Mouse (Mus musculus) layer of hippocampus, adult 8-10 months (tissue): ENCODE results near the gene Adsl. TPM values are rescaled to one million over a fixed set of nuclear protein-coding genes. Genes with fewer than 3 reads are reported as not detected.
A peak's percentile ranks its signal among the peaks of the same experiment; 100 is the strongest.

Source experiments
- DNase-seq, 2 experiments: peaks; one replicate each; pipeline ENCODE4 v3.0.0; 2022; ENCODE audit warnings: low spot score in 2 of 2
- total RNA-seq, 4 experiments: library from RNA; stranded (reverse); gene quantifications; 2 replicates each; pipeline ENCODE4 v1.2.4; 2022

The Adsl gene
- total RNA-seq, 4 experiments from 2014 or later = 24.8 to 31.2 (median 28.4) TPM

DNA sequence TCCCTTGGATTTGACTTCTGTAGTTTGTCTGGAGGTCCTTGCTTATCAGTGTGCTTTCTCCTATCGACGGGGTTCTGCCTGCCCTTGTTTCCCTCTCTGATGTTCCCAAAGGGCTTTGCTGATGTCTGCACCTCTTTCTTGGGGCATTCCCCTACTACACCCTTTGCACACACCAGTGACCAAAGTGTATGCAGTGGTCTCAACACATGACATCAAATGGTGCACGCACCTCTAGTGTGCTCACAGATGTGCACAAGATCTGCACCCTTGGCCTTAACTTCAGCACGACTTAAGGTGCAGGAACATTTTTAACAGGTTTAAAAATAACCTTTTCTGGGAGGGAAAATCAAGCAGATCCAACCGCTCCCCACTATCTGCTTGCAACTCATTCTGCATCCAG is 8.9 kb upstream of the Adsl start:
- DNase-seq = no peak

DNA sequence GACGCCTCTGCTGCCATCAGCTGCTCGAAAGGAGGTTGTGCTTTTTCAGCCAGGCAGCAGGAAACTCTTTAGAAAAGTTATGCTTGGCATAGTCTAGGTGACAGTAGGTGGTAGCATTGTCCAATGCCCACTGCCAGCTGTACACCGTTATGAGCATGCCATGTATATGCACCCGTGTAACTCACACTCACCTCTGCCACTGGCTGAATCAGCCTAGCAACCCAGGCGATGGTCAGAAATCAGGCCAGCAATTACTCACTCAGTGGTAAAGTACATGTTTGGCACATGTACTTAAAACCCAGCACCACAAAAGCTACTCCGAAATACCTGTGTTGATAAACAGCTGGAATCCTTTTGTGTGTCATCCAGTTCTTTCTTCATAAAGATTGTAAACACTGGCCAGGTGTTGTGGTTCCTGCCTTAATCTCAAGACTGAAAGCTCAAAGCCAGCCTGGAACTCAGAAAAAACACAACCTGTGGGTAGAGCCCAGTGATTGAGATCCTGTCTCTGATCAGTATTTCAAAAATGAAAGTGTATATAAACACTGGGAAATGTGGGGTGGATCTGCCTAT is 6.7 kb upstream of the Adsl start:
- no peak for DNase-seq

- no peak for DNase-seq
Measured at GRCm38 (mm10) chr15:80945851-80946250, 2.4 kb upstream of the Adsl start.

GRCm38 (mm10) chr15:80949431-80949830 is 1.1 kb downstream of the Adsl start:
- no peak for DNase-seq

- DNase-seq = no peak
Measured at GRCm38 (mm10) chr15:80950055-80950454, 1.8 kb downstream of the Adsl start.

GRCm38 (mm10) chr15:80953971-80954370 is 5.7 kb downstream of the Adsl start:
- DNase-seq = no peak

- DNase-seq = no peak
Measured at GRCm38 (mm10) chr15:80954861-80955260, 6.6 kb downstream of the Adsl start.

GRCm38 (mm10) chr15:80955836-80956438 is 7.6 kb downstream of the Adsl start:
- no peak for DNase-seq

- no peak for DNase-seq
Measured at GRCm38 (mm10) chr15:80969371-80969770, 21.1 kb downstream of the Adsl start.

GRCm38 (mm10) chr15:80974311-80974710 is 26.0 kb downstream of the Adsl start:
- no peak for DNase-seq

GRCm38 (mm10) chr15:80975666-80976065 is 27.4 kb downstream of the Adsl start:
- DNase-seq = no peak

DNA sequence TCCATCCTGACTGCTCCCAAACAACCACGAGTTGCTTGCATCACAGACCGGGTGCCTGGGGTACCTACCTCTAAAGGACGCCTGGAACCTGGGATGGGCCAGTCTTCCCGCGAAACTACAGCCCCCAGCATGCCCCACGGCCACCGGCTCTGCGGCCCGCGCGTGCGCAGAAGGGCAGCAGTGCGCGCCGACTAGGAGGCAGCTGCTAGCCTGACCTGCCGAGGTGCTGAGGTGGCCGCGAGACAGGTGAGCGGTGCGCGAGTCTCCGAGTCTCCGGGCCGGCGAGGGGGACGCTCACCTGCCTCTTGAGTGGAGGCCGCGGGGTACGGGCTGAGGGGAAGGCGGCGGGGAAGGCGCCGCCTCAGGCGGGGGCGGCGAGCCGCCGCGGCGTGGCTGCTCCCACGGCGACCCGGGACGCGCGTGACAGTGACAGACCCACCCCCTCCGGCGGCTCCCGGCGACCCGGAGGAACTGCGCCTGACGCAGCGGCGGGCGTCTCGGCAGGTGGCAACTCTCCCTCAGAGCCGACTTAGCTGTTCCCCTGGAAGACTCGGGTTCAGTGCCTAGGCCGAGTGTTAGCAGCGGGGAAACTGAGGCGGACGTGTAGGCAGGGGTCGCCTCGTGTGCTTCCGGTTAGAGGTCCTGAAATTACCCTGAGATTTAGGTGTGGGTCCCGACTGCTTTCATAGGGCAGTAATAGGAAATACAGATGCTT is 29.5 kb downstream of the Adsl start, which contains the start of gene Sgsm3:
Sgsm3 (plus strand) TSS at position 146 of the 715 bp plus-strand sequence.
- peak; percentile 76 to 85 for DNase-seq

GRCm38 (mm10) chr15:80979611-80980010 is 31.3 kb downstream of the Adsl start:
- DNase-seq = no peak

DNA sequence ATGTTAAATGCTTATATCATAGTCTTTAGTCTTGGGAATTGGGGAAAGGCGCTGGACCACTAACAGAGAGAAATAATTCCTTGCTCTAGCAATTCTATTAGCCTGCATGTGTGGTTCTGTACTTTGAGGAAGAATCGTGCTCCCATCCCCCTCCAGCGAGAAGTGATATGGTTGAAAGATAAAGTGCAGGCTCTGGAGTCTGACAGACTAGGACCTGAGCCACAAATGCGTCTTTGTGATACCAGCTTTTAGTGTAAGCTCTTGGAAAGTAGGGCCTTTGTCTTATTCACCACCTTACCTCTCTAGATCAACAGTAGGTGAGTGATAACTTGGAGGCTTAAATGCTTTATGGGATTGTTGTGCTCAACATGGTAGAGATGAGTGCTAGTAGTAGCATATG is 32.9 kb downstream of the Adsl start:
- DNase-seq = no peak

GRCm38 (mm10) chr15:80983264-80983663 is 35.0 kb downstream of the Adsl start:
- no peak for DNase-seq

DNA sequence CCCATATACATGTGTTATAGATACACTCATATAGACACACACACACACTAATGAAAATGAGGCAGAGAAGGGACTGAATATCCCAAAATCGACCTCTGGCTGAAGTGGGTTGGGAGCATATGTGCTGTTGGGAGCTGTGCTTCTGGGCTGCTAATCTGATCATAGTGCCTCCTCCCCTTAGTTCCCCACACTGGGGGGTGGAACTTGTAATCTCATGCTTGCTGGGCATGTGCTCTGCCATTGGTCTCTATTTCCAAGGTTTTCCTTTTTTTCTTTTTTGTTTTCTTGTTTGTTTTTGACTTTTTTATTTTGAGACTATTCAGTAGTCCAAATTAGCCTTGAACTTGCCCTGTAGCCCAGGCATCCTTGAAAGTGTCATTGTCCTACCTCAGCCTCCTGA is 40.0 kb downstream of the Adsl start:
- DNase-seq = no peak

GRCm38 (mm10) chr15:80989712-80990111 is 41.4 kb downstream of the Adsl start:
- no peak for DNase-seq

DNA sequence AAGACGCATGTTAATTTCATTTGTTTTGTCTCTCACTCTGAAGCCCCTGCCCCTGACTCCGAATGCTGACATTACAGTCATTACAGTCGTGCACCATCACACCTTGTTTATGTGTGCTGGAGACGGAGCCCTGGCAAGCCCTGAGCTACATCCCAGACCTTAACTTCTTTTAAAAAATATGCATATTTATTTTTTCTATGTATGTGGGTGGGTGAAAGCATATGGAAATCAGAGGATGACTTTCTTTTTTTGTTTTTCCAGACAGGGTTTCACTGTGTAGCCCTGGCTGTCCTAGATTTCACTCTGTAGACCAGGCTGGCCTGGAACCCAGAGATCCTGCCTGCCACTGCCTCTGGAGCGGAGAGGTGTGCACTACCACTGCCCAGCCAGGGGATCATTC is 46.7 kb downstream of the Adsl start:
- DNase-seq = no peak

GRCm38 (mm10) chr15:80996090-80996835 is 48.0 kb downstream of the Adsl start:
- DNase-seq = no peak

- DNase-seq = no peak
Measured at GRCm38 (mm10) chr15:80997077-80997476, 48.8 kb downstream of the Adsl start.

DNA sequence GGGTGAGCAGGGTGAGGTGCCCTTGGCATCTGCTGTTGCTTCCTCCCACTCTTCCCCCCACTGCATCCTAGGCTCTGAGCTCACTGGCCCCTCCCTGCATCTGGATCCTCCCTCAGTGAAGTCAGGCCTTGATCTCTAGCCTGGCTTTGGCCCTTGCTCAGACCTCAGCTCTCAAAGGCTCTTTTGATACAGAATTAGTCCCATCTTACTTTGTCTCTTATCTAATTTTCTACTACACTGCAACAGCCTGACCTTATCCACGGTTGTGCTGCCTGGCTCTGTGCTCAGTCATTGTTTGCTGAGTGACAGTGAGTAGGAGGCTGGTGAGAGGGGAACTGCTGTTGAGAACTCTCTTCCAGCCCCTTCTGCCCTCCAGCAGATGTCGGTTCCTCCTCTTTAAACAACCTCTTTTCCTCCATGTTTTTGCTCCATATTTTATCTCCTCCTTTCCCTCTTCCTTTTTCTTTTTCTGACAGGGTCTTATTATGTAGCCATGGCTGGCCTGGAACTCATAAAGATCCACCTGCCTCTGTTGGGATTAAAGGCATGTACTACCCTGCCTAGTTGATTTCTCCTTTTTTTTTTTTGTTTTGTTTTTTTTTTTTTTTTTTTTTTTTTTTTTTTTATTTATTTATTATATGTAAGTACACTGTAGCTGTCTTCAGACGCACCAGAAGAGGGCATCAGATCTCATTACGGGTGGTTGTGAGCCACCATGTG is 52.3 kb downstream of the Adsl start:
- no peak for DNase-seq
